Mouse (Mus musculus): ENCODE measurements around the gene Vmac. TPM values are rescaled to one million over a fixed set of nuclear protein-coding genes. Genes with fewer than 3 reads are reported as not detected.

Gene Vmac
- 10 to 100 TPM; 16.8 to 24.2 TPM for total RNA-seq (2021)
- long read RNA-seq, experiment 1, transcript Vmac-201 (2 exons, 2,226 nt) = major isoform, 5 of 8 reads
- long read RNA-seq, experiment 1, partial matches to known transcripts = 0 of 8 reads
- long read RNA-seq, experiment 1, other reads (novel, unspliced or antisense) = 3 of 8 reads
- long read RNA-seq, experiment 2, transcript Vmac-201 (2 exons, 2,226 nt) = major isoform, 10 of 20 reads
- long read RNA-seq, experiment 2, partial matches to known transcripts = 0 of 20 reads
- long read RNA-seq, experiment 2, other reads (novel, unspliced or antisense) = 6 of 20 reads

GRCm38 (mm10) chr17:56717363-56718058 lies at the start of gene Vmac, which contains the start of gene Ndufa11:
Gene Vmac, minus strand, starts transcription at chr17:56718022.
Gene Ndufa11, plus strand, starts transcription at chr17:56717767.
- peak; percentile 97 for DNase-seq

GRCm38 (mm10) chr17:56766631-56767405 lies 49.0 kb upstream of the Vmac start:
- DNase-seq = no peak

DNA sequence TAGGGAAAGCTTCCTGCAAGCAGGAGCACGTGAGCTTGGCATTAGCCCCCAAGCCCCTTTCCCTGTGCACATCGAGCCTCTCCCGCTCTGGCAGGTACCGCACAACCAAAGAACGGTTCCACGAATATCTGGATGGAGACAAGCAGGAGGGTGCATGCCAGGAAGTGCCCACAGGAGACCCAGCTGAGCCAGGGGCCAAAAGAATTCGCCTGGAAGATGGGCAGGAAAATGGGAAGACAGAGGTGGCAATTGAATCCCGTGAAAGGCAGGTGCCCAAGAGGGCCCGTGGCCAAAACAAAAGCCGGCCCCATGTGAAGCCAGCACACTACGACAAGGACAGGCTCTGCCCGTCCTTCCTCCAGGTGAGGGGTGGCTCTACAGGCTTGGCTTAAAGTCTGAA lies 47.6 kb upstream of the Vmac start:
- no peak for DNase-seq

GRCm38 (mm10) chr17:56764474-56765354 lies 46.9 kb upstream of the Vmac start, which contains the start of gene Dus3l:
Gene Dus3l, plus strand, starts transcription at chr17:56764757.
- DNase-seq = peak; percentile 86

- DNase-seq = no peak
These were observed 46.0 kb upstream of the Vmac start for GRCm38 (mm10) chr17:56763741-56764250.

DNA sequence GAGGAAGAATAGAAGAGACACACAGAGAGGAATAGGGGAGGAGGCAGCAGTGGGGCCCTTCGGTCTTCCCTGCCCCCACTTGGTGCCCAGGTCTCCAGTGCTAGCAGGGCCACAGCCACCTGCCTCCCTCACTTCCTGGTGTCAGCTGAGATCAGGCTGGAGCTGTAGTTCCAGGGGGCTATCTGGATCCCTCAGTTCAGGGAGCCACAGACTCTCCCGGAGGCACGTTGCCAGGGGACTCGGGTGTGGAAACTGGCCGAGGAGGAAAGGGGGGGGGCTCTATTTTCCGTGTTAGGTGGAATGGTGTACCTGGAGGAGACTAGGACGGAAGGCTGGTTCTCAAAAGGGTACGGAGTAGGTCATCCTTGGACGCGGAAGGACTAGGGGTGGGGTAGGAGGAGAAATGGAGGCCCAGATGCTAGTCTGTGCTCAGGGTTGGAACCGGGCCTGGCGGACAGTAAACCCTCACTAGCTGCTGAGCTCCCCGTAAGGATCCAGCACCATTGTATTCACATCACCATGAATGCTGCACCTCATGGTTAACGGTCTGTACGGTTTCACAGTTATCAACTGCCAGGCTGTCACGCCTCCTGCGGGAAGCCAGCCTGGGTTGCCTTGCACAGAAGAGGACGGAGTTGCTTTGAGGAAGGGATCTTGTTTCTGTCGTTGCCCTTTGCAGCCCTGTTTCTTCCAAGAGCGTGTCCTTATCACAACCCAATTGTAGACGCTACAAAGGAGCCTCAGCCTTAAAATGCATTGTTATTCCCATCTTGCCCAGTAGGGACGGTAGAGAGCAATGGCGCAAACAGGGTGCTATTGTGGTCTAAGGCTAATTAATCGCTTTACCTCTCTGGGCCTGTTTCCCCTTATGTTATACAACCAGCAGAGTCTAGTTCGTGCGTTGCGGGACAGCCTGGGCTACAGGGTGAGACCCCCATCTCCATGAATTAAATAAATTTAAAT lies 45.2 kb upstream of the Vmac start:
- peak; percentile 71 for DNase-seq

- DNase-seq = peak; percentile 94
These were observed 44.2 kb upstream of the Vmac start for GRCm38 (mm10) chr17:56761991-56762410.

DNA sequence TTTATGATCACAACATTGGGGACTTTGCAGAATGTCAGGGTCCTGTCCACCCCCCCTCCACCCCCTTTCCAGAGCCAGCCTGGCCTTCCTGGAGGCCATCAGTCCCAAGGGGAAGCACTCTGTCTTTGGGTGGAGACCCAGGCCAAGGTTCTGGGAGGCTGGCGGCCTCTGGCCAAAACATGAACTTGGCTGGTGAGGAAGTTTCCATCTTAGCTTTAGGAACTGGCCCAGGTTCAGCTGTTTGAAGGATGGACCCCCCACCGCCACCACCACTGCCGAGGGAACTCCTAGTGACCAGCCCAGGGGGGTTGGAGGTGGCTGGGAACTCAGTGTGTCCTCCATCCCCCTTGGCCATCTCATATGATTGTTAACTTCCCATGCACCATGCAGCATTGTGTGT lies 43.3 kb upstream of the Vmac start:
- DNase-seq = no peak

GRCm38 (mm10) chr17:56759261-56759660 lies 41.4 kb upstream of the Vmac start:
- no peak for DNase-seq

- DNase-seq = peak; percentile 85
These were observed 40.3 kb upstream of the Vmac start for GRCm38 (mm10) chr17:56758132-56758531.

DNA sequence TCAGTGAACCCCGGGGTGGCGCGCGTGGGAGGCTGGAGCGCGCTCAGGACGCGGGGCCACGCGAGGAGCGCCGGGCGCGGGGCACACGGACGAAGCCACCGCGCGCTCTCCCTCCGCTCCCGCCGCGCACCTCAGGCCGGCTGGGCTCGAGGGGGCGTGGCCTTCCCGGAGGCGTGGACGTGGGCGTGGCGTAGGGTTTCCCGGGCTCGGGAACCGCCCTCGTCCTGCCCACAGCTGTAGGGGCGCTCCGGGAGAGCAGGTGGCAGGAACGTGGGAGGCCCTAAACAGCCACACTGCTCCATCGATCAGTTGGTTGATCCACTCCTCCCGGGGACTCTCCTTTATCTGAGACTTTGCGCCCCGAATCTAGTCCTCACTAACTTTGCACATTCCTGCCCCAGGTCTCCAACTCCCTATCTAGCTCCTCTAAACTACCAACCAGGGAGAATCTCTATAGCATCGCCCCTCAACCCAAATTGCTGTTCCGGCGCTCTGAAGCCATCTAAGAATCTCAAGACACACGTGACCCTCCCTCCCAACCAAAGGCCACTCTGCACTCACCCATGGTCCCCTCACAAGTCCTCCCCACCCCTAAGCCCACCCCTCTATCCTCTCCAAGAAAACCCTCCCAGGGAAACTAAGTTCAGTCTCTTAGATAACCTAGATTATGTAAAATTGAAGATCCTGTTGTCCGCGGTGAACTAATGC lies 39.7 kb upstream of the Vmac start, which contains the start of gene Nrtn:
TSS of gene Nrtn (minus strand) at position 115 of the 708 bp plus-strand sequence.
- peak; percentile 97 for DNase-seq

GRCm38 (mm10) chr17:56756703-56757399 lies 39.0 kb upstream of the Vmac start:
- peak; percentile 64 for DNase-seq

GRCm38 (mm10) chr17:56754271-56755185 lies 36.7 kb upstream of the Vmac start:
- no peak for DNase-seq

- DNase-seq = no peak
These were observed 35.6 kb upstream of the Vmac start for GRCm38 (mm10) chr17:56753452-56753851.

- DNase-seq = peak; percentile 56
These were observed 33.7 kb upstream of the Vmac start for GRCm38 (mm10) chr17:56751404-56752072.

DNA sequence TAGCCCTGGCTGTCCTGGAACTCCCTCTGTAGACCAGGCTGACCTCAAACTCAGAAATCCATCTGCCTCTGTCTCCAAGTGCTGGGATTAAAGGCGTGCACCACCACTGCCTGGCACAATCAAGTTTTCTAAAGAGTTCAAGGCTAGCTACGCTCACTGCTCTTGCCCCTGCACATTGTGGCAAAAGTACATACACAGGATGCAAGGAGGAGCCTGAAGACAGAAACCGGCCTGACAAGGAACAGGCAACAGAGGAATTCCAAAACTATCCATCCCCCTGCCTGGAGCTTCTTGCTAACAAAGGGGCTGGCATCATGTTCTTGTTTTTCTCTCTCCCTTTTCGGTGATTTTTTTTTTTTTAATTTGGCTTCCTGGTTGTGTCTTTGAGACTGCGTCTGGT lies 26.4 kb upstream of the Vmac start:
- DNase-seq = no peak

DNA sequence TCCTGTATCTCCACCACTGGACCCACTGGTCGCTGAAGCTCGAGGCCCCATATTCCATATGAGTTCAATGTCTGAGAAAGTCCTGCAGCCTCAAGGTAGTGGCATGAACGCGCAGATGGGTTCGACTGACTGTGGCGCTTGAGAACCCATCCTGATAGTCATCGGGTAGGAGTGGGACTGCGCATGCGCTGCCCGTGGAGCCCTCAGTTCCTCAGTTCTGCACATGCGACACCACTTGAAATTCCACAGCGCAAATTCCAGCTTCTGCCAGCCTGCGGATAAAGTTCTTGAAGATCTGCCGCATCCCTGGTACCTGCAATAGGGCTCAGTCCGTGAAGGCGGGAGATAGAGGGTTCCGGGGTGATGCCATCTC lies 23.0 kb upstream of the Vmac start:
- no peak for DNase-seq

Measured in adrenal gland, postnatal 10 days (tissue).